Mouse (Mus musculus) thymus, adult 2 months (tissue): ENCODE measurements at regions not wholly inside any gene's neighbourhood (a gene's known extent, or its start where the extent isn't known, plus 50 kb on each side); places are given as distances from the start of the nearest gene placed in this dataset.
"Not testable (repeated sequence)": the region's sequence is repeated elsewhere in the genome, so short reads cannot be mapped to it uniquely, and the experiment has no call there.

Experiments
- DNase-seq: peaks from one replicate; pipeline ENCODE4 v3.0.0; 2021
- H3K27ac ChIP-seq: fragments of 200-500 bp; 2 replicates; pipeline ENCODE4 v1.5.1; 2012; ENCODE audit warnings: low read length, control low read depth; ENCODE audit not compliant: control insufficient read depth, insufficient read depth
- H3K27me3 ChIP-seq: fragments of 200-500 bp; 2 replicates; pipeline ENCODE4 v1.6.1; 2012; ENCODE audit warnings: mild to moderate bottlenecking, low read length, moderate library complexity, mixed read lengths; ENCODE audit not compliant: control insufficient read depth, insufficient read depth
- H3K36me3 ChIP-seq: fragments of 200-500 bp; 2 replicates; pipeline ENCODE4 v1.6.1; 2012; ENCODE audit warnings: mild to moderate bottlenecking, low read length, moderate library complexity; ENCODE audit not compliant: control insufficient read depth, insufficient read depth
- H3K4me1 ChIP-seq: fragments of 200-500 bp; replicated peaks from 2 replicates; pipeline ENCODE4 v1.6.1; 2012; ENCODE audit warnings: low read length; ENCODE audit not compliant: control insufficient read depth, insufficient read depth
- H3K4me3 ChIP-seq: fragments of 200-500 bp; 2 replicates; pipeline ENCODE4 v1.5.1; 2012; ENCODE audit warnings: mild to moderate bottlenecking, low read length, control low read depth, moderate library complexity; ENCODE audit not compliant: control insufficient read depth, insufficient read depth
- CTCF ChIP-seq: fragments of 200-500 bp; IDR thresholded peaks from 2 replicates; pipeline ENCODE4 v1.5.1; 2012; ENCODE audit warnings: mild to moderate bottlenecking, control low read depth, low read length, moderate library complexity, borderline replicate concordance; ENCODE audit not compliant: control insufficient read depth, poor library complexity, insufficient read depth; ENCODE audit errors: extremely low read depth
- POLR2A ChIP-seq: fragments of 200-500 bp; IDR thresholded peaks from 2 replicates; pipeline ENCODE4 v1.6.1; 2012; ENCODE audit warnings: mild to moderate bottlenecking, low read length, control low read depth, moderate library complexity; ENCODE audit not compliant: control insufficient read depth, poor library complexity, insufficient read depth; ENCODE audit errors: extremely low read depth
- WGBS: fragments of 180-500 bp; shearing (Covaris S2); methylation state at CpG from one replicate; pipeline ENCODE4 v1.1.7; 2018; 5-methylcytosine and 5-hydroxymethylcytosine counted together

DNA sequence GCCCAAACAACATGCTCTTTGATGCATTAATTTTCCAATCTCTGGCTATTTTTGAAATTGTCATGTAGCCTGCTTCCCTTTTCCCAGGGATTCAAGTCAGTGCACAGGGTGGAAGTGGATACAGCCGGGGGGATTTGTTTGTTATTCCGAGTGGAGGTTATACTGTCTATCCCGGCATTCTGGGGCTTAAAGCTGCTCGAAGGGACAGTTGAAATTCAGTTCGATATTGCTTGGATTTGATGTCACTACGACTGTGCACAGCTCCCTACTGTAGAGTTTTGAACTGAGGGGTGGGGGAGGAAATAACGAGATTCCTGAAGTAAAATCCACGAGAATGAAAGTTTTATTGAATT, 254.4 kb upstream of the Gm6793 start:
- Histone ChIP-seq H3K4me1 (no peaks in the 10 kb centered on the region), H3K4me3 (no peak overlapping the region), H3K27me3 (no peaks in the 10 kb centered on the region), H3K27ac (no peak overlapping the region), H3K36me3 (no peaks in the 10 kb centered on the region)
- WGBS: 82% methylated on average over 8 of the region's 8 CpGs
- DNase-seq: no peak
- TF ChIP-seq CTCF: no peak
- TF ChIP-seq POLR2A: no peak

DNA sequence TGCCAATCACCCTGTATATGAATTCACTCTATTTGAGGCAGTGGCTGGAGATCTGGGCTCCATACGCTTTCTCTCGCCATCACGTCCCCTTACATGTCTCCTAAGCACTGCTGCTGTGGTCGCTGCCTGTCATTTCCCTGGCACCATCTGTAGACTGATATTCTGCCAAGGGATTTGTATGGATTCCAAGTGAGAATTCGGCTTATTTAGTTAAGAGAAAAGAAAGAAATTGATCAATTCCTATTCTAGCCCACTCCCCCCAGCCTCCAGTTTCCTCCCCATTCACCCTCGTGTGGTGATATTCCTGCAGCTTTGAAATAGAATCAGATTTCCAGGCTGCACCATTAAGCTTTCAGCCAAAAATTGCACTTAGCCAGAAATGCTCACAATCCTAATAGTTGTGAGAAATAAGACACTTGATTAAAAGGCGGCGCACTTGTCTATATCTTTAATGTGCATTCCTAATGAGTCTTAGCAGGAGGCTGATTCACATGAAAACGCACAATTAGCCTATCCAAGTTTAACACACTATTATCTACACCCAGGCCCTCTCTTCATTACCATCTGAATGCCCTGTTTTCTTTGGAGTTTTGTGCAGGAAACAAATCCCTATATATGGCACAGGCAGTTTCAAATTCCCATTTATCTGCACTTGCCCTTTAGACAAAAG, 253.8 kb upstream of the Gm6793 start:
- no peak for DNase-seq
- Histone ChIP-seq H3K4me3 (no peak overlapping the region), H3K27ac (no peak overlapping the region), H3K4me1 (no peaks in the 10 kb centered on the region), H3K36me3 (no peaks in the 10 kb centered on the region), H3K27me3 (no peaks in the 10 kb centered on the region)
- TF ChIP-seq POLR2A (no peak), CTCF (no peak)
- 83% methylated on average over 9 of the region's 9 CpGs for WGBS

DNA sequence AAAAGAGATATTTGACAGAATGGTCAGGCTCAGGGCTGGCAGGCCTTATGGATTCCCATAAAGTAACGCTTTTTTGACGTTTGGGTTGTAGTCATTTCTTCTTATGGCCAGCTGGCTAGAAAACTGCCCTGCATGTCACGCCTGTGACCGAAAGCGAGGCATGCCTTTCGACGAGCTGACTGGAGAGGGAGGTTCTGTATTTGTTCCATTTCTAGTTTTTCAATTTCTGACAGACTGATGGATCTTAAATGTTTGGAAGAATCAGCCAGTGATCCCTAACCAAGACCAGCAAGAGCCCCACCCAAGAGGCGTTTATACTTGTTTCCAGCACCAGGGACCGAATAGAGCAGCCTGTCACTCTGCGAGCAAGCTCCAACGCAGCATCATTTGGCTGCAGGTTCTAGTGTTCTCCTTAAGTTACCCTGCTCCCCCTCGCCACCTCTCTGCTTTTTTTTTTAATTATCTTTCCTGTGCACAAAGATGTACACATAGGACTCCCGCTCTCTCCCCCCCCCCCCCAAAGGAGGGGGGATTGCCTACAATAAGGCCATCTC, 243.2 kb upstream of the Gm6793 start:
- DNase-seq: no peak
- Histone ChIP-seq H3K27me3 (no peaks in the 10 kb centered on the region), H3K4me1 (no peaks in the 10 kb centered on the region), H3K36me3 (no peaks in the 10 kb centered on the region), H3K27ac (no peak overlapping the region), H3K4me3 (no peak overlapping the region)
- TF ChIP-seq CTCF: no peak
- TF ChIP-seq POLR2A: no peak
- WGBS: 70% methylated on average over 13 of the region's 13 CpGs

DNA sequence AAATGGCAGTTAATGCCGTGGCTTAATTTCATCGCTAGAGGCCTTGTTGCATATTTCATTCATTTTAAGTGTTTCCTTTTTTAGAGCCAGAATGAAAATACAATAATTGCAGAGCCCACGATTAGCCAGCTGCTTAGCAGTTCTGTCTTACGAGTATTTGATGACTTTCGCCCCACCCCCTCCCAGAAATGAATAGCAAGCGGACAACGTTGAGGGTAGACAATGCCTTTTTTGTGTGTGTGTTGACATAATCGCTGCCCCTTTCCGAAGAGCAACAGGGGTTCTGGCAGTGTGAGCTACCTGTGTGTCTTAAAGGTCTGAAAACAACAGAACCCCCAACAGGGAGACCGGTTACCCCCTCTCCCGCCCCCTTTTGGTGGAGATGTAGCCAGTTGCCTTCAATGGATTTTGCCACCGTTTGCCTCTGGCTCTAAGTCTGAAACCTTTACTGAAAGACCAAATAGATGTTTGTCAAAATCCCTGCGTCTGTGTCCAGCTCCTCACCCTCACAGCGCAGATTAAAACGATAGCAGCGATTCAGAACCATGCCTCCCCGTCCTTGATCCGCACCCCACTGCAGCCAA, 242.6 kb upstream of the Gm6793 start:
- Histone ChIP-seq H3K27me3 (no peaks in the 10 kb centered on the region), H3K36me3 (no peaks in the 10 kb centered on the region), H3K4me3 (no peak overlapping the region), H3K4me1 (no peaks in the 10 kb centered on the region), H3K27ac (no peak overlapping the region)
- WGBS: 46% methylated on average over 18 of the region's 18 CpGs
- TF ChIP-seq CTCF (no peak), POLR2A (no peak)
- no peak for DNase-seq

DNA sequence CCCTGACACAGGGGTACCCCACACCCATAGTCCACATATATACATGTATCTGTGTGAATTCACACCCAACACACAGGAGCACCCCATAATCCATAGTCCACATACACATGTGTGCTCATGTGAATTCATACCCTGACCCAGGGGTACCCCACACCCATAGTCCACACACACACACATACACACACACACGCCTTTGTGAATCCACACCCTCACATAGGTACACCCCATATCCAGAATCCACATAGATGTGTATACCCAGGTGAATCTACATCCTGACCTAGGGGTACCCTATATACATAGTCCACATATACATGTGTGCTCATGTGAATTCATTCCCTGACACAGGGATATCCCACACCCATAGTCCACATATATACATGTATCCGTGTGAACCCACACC, 231.8 kb upstream of the Gm6793 start:
- not testable (repeated sequence) for H3K4me1 ChIP-seq, H3K27ac ChIP-seq, DNase-seq, H3K36me3 ChIP-seq, H3K27me3 ChIP-seq, H3K4me3 ChIP-seq
- 90% methylated on average over 2 of the region's 2 CpGs for WGBS

GRCm38 (mm10) chr8:112238681-112239080, 223.8 kb upstream of the Gm6793 start:
- Histone ChIP-seq H3K27ac (no peak overlapping the region), H3K27me3 (no peaks in the 10 kb centered on the region), H3K4me1 (no peaks in the 10 kb centered on the region), H3K4me3 (no peak overlapping the region), H3K36me3 (no peaks in the 10 kb centered on the region)
- TF ChIP-seq POLR2A (no peak), CTCF (no peak)
- 91% methylated on average over 9 of the region's 9 CpGs for WGBS
- DNase-seq: no peak

DNA sequence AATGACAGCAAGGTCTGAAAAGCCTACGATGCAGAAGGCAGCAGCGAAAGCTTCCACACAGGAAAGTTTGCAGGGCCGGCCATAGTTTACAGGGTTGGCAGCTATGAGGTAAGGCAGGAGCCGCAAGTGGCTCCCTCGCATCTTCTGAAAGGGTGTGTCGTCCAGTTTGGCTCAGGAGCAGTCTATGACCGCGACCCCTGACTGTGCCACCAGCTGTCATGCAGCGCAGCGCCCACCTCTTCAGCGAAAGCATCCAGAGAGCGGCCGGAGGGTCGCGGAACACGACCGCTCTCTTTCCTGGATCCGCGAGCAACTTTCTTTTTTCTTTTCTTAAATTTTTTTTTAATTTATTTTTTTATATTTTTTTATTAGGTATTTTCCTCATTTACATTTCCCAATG, 221.9 kb upstream of the Gm6793 start:
- H3K27me3 ChIP-seq, H3K36me3 ChIP-seq, H3K4me3 ChIP-seq, H3K4me1 ChIP-seq, DNase-seq, H3K27ac ChIP-seq: not testable (repeated sequence)
- 94% methylated on average over 19 of the region's 19 CpGs for WGBS
